Mouse (Mus musculus): ENCODE results near the gene Map3k10. TPM values are rescaled to one million over a fixed set of nuclear protein-coding genes. Genes with fewer than 3 reads are reported as not detected.

The Map3k10 gene
- 23.5 and 27.2 TPM in 2 replicates for polyA plus RNA-seq (2014; fragmentation: Nextera tagmentation; extraction: Ambion mirVana)

GRCm38 (mm10) chr7:27674522-27675221, at the start of gene Map3k10:
Gene Map3k10, minus strand, starts transcription at chr7:27674598.
- DNase-seq (ENCODE audit: low spot score) (peak; percentile 95), ATAC-seq (ENCODE audit: low FRiP score) (peak; percentile 97)
- Histone ChIP-seq H3K27ac (peak within 1 kb of the TSS; percentile 87), H3K9ac (peak within 1 kb of the TSS; percentile 95), H3K9me3 (ENCODE audit: control insufficient read depth, low read length) (no peaks in the 10 kb centered on the region), H3K4me2 (replicated peaks) (peak within 1 kb of the TSS; percentile 86), H3K27me3 (ENCODE audit: control insufficient read depth, insufficient read depth, low read length) (no peaks in the 10 kb centered on the region), H3K36me3 (replicated peaks; ENCODE audit: control insufficient read depth, insufficient read depth) (peaks cover 15% of the 10 kb centered on the region), H3K4me1 (replicated peaks; ENCODE audit: control insufficient read depth, insufficient read depth, low read length) (peaks cover 23% of the 10 kb centered on the region), H3K4me3 (replicated peaks; ENCODE audit: low read length) (peak within 1 kb of the TSS; percentile 93)
- WGBS: 1% methylated on average over 30 of the region's 31 CpGs

GRCm38 (mm10) chr7:27721951-27722350, 47.6 kb upstream of the Map3k10 start:
- no peaks in the 10 kb centered on the region for H3K27me3 ChIP-seq (ENCODE audit: control insufficient read depth, insufficient read depth, low read length)
- H3K9ac ChIP-seq: no peak overlapping the region
- H3K4me1 ChIP-seq (replicated peaks; ENCODE audit: control insufficient read depth, insufficient read depth, low read length): no peaks in the 10 kb centered on the region
- H3K9me3 ChIP-seq (ENCODE audit: control insufficient read depth, low read length): no peaks in the 10 kb centered on the region
- no peak overlapping the region for H3K27ac ChIP-seq
- no peaks in the 10 kb centered on the region for H3K36me3 ChIP-seq (replicated peaks; ENCODE audit: control insufficient read depth, insufficient read depth)
- 91% methylated on average over 8 of the region's 8 CpGs for WGBS
- H3K4me2 ChIP-seq (replicated peaks): no peak overlapping the region
- ATAC-seq (ENCODE audit: low FRiP score) (no peak), DNase-seq (ENCODE audit: low spot score) (no peak)
- H3K4me3 ChIP-seq (replicated peaks; ENCODE audit: low read length): no peak overlapping the region

- Histone ChIP-seq H3K4me1 (replicated peaks; ENCODE audit: control insufficient read depth, insufficient read depth, low read length) (no peaks in the 10 kb centered on the region), H3K36me3 (replicated peaks; ENCODE audit: control insufficient read depth, insufficient read depth) (no peaks in the 10 kb centered on the region), H3K4me2 (replicated peaks) (no peak overlapping the region), H3K27me3 (ENCODE audit: control insufficient read depth, insufficient read depth, low read length) (no peaks in the 10 kb centered on the region), H3K9ac (no peak overlapping the region), H3K27ac (no peak overlapping the region), H3K9me3 (ENCODE audit: control insufficient read depth, low read length) (peaks cover 22% of the 10 kb centered on the region), H3K4me3 (replicated peaks; ENCODE audit: low read length) (no peak overlapping the region)
- no peak for ATAC-seq (ENCODE audit: low FRiP score)
- WGBS: 80% methylated on average over 7 of the region's 7 CpGs
- no peak for DNase-seq (ENCODE audit: low spot score)
These were observed 36.0 kb upstream of the Map3k10 start for GRCm38 (mm10) chr7:27710402-27710801.

GRCm38 (mm10) chr7:27696711-27697110, 22.3 kb upstream of the Map3k10 start:
- H3K4me3 ChIP-seq (replicated peaks; ENCODE audit: low read length): no peak overlapping the region
- H3K4me1 ChIP-seq (replicated peaks; ENCODE audit: control insufficient read depth, insufficient read depth, low read length): no peaks in the 10 kb centered on the region
- H3K9me3 ChIP-seq (ENCODE audit: control insufficient read depth, low read length): no peaks in the 10 kb centered on the region
- no peak overlapping the region for H3K4me2 ChIP-seq (replicated peaks)
- no peak for ATAC-seq (ENCODE audit: low FRiP score)
- H3K27ac ChIP-seq: no peak overlapping the region
- DNase-seq (ENCODE audit: low spot score): no peak
- no peak overlapping the region for H3K9ac ChIP-seq
- 31% methylated on average over 3 of the region's 3 CpGs for WGBS
- H3K27me3 ChIP-seq (ENCODE audit: control insufficient read depth, insufficient read depth, low read length): no peaks in the 10 kb centered on the region
- peaks cover 30% of the 10 kb centered on the region for H3K36me3 ChIP-seq (replicated peaks; ENCODE audit: control insufficient read depth, insufficient read depth)

GRCm38 (mm10) chr7:27691076-27691475, 16.7 kb upstream of the Map3k10 start:
- peak; percentile 42 for DNase-seq (ENCODE audit: low spot score)
- H3K27ac ChIP-seq: no peak overlapping the region
- no peak overlapping the region for H3K4me2 ChIP-seq (replicated peaks)
- no peaks in the 10 kb centered on the region for H3K9me3 ChIP-seq (ENCODE audit: control insufficient read depth, low read length)
- H3K36me3 ChIP-seq (replicated peaks; ENCODE audit: control insufficient read depth, insufficient read depth): 0 out of 2 replicates have a peak, but pooled peaks cover 6% of the 10 kb centered on the region
- H3K4me3 ChIP-seq (replicated peaks; ENCODE audit: low read length): no peak overlapping the region
- no peak for ATAC-seq (ENCODE audit: low FRiP score)
- H3K4me1 ChIP-seq (replicated peaks; ENCODE audit: control insufficient read depth, insufficient read depth, low read length): peaks cover 13% of the 10 kb centered on the region
- no peaks in the 10 kb centered on the region for H3K27me3 ChIP-seq (ENCODE audit: control insufficient read depth, insufficient read depth, low read length)
- WGBS: 37% methylated on average over 5 of the region's 5 CpGs
- H3K9ac ChIP-seq: no peak overlapping the region

- 1% methylated on average over 19 of the region's 19 CpGs for WGBS
- peak within 1 kb of the TSS; percentile 86 for H3K4me2 ChIP-seq (replicated peaks)
- peak within 1 kb of the TSS; percentile 66 for H3K9ac ChIP-seq
- peak; percentile 98 for ATAC-seq (ENCODE audit: low FRiP score)
- H3K36me3 ChIP-seq (replicated peaks; ENCODE audit: control insufficient read depth, insufficient read depth): no peaks in the 10 kb centered on the region
- no peaks in the 10 kb centered on the region for H3K27me3 ChIP-seq (ENCODE audit: control insufficient read depth, insufficient read depth, low read length)
- H3K4me1 ChIP-seq (replicated peaks; ENCODE audit: control insufficient read depth, insufficient read depth, low read length): peaks cover 13% of the 10 kb centered on the region
- no peaks in the 10 kb centered on the region for H3K9me3 ChIP-seq (ENCODE audit: control insufficient read depth, low read length)
- peak; percentile 86 for DNase-seq (ENCODE audit: low spot score)
- peak within 1 kb of the TSS; percentile 83 for H3K27ac ChIP-seq
- peak within 1 kb of the TSS; percentile 41 for H3K4me3 ChIP-seq (replicated peaks; ENCODE audit: low read length)
These were observed 14.6 kb upstream of the Map3k10 start, which contains the start of gene Zfp607b for GRCm38 (mm10) chr7:27688815-27689612. Gene Zfp607b, plus strand, starts transcription at chr7:27689340.

GRCm38 (mm10) chr7:27688246-27688788, 13.9 kb upstream of the Map3k10 start:
- Histone ChIP-seq H3K27ac (peak overlapping the region; percentile 83), H3K36me3 (replicated peaks; ENCODE audit: control insufficient read depth, insufficient read depth) (no peaks in the 10 kb centered on the region), H3K27me3 (ENCODE audit: control insufficient read depth, insufficient read depth, low read length) (no peaks in the 10 kb centered on the region), H3K4me1 (replicated peaks; ENCODE audit: control insufficient read depth, insufficient read depth, low read length) (peaks cover 13% of the 10 kb centered on the region), H3K4me2 (replicated peaks) (peak overlapping the region; percentile 86), H3K4me3 (replicated peaks; ENCODE audit: low read length) (peak overlapping the region; percentile 41), H3K9ac (peak overlapping the region; percentile 66), H3K9me3 (ENCODE audit: control insufficient read depth, low read length) (no peaks in the 10 kb centered on the region)
- WGBS: 31% methylated on average over 14 of the region's 14 CpGs
- DNase-seq (ENCODE audit: low spot score) (no peak), ATAC-seq (ENCODE audit: low FRiP score) (no peak)

GRCm38 (mm10) chr7:27687836-27688235, 13.4 kb upstream of the Map3k10 start:
- WGBS: 66% methylated on average over 3 of the region's 3 CpGs
- H3K9me3 ChIP-seq (ENCODE audit: control insufficient read depth, low read length): no peaks in the 10 kb centered on the region
- peaks cover 13% of the 10 kb centered on the region for H3K4me1 ChIP-seq (replicated peaks; ENCODE audit: control insufficient read depth, insufficient read depth, low read length)
- H3K27ac ChIP-seq: no peak overlapping the region
- H3K4me3 ChIP-seq (replicated peaks; ENCODE audit: low read length): peak overlapping the region; percentile 41; the same call in 1 of the 2 replicates
- ATAC-seq (ENCODE audit: low FRiP score): no peak
- H3K4me2 ChIP-seq (replicated peaks): peak overlapping the region; percentile 86
- DNase-seq (ENCODE audit: low spot score): no peak
- peak overlapping the region; percentile 66 for H3K9ac ChIP-seq
- H3K27me3 ChIP-seq (ENCODE audit: control insufficient read depth, insufficient read depth, low read length): no peaks in the 10 kb centered on the region
- H3K36me3 ChIP-seq (replicated peaks; ENCODE audit: control insufficient read depth, insufficient read depth): no peaks in the 10 kb centered on the region

- H3K9ac ChIP-seq: no peak overlapping the region
- DNase-seq (ENCODE audit: low spot score) (no peak), ATAC-seq (ENCODE audit: low FRiP score) (no peak)
- H3K4me3 ChIP-seq (replicated peaks; ENCODE audit: low read length): no peak overlapping the region
- H3K27me3 ChIP-seq (ENCODE audit: control insufficient read depth, insufficient read depth, low read length): no peaks in the 10 kb centered on the region
- H3K36me3 ChIP-seq (replicated peaks; ENCODE audit: control insufficient read depth, insufficient read depth): no peaks in the 10 kb centered on the region
- no peak overlapping the region for H3K27ac ChIP-seq
- H3K4me1 ChIP-seq (replicated peaks; ENCODE audit: control insufficient read depth, insufficient read depth, low read length): peaks cover 13% of the 10 kb centered on the region
- 86% methylated on average over 1 of the region's 1 CpGs for WGBS
- no peak overlapping the region for H3K4me2 ChIP-seq (replicated peaks)
- no peaks in the 10 kb centered on the region for H3K9me3 ChIP-seq (ENCODE audit: control insufficient read depth, low read length)
These were observed 12.6 kb upstream of the Map3k10 start for GRCm38 (mm10) chr7:27687043-27687442.

Data from hindbrain, embryonic 14.5 days (tissue).